Mouse (Mus musculus) monocyte, adult 59 days (primary cell): ENCODE measurements around the gene Gm30083. TPM values are rescaled to one million over a fixed set of nuclear protein-coding genes. Genes with fewer than 3 reads are reported as not detected.

ENCODE experiments used
- total RNA-seq, 2 experiments: library from RNA; stranded (reverse); gene quantifications; one replicate each; pipeline ENCODE4 v1.2.4; 2023

The Gm30083 gene
- not detected for total RNA-seq

DNA sequence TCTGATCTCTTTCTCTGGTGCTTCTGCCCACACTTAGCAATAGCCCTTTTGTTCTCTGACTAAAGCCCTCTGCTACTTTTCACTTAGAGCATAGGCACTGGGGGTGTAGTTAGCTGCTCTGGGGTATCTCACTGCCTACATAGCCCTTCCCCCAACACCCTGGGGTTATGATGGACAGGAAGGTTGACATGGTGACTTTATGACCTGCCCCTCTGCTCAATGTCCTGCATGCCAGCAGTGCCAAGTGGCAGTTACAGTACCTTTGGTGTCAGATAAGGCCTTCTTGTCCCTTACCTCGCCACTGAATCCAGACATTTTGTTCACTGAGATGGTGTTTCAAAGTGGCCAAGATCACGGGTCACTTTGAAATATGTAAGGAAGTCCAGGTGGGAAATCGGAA lies at the start of gene Gm30083:
Gene Gm30083 (minus strand): TSS at position 120 of the 400 bp plus-strand sequence.

DNA sequence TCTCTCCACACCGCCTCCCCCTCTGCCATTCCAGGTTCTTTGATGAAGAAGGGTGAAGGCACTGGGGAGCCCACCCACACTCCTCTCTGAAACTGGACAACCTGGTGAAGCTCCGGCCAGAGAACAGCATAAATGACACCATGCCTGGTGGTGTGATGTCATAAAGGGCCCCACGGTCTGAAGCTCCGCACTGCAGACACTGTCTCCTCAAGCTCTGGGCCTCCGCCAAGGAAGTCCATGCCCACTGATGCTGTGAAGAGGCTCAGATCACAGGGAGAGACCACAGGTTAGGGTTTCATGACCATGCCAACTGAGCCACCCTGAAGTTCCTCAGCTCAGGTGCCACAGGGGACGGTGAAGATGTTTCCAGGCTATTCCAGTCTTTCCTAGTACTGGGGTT lies 37.5 kb upstream of the Gm30083 start, which contains the start of gene Antxrl:
Gene Antxrl (plus strand): TSS at position 192 of the 400 bp plus-strand sequence.

DNA sequence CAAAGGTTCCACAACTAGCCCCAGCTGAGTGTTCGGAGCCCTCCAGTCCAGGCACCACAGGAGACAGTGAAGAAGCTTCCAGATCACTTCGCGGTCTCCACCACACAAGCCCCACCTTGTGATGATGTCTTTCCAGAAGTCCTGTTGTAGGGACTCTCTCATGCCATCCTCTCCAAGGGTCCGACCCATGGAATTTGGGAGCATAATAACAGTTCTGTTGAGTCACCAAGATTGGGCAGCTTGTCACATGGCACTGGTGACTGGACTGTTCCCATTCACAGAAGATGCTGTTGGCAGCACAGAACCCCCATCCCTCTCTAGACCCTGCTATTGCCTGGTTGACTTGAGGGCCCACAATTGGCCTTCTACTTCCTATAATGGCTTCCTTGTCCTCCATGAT lies 1.4 kb upstream of the Gm30083 start, which contains the start of gene Gm5460:
Gene Gm5460 (plus strand): TSS at position 378 of the 400 bp plus-strand sequence.

DNA sequence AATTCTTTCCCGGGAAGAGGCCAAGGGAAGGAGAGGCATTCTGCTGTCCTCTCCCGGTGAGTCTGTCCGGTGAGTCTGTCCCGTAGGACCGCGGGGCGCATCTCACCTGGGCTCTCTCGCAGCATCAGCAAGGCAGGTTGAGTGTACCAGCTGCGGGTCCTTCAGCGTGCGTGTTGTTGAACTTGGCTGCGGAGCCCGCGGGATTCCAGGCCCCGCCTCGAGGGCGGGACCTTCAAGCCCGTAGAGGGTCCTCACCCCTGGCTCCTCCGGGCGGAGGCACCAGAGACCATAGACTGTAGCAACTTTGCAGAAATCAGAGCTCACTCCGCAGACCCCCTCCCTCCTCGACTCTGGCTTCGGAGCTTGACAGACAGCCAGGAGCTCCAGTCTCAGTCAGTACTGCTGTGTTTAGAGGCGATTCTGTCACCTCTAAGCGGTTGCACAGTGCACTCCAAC lies 36.4 kb downstream of the Gm30083 start, which contains the start of gene Zfp488:
Gene Zfp488 (minus strand): TSS at position 161 of the 456 bp plus-strand sequence.

DNA sequence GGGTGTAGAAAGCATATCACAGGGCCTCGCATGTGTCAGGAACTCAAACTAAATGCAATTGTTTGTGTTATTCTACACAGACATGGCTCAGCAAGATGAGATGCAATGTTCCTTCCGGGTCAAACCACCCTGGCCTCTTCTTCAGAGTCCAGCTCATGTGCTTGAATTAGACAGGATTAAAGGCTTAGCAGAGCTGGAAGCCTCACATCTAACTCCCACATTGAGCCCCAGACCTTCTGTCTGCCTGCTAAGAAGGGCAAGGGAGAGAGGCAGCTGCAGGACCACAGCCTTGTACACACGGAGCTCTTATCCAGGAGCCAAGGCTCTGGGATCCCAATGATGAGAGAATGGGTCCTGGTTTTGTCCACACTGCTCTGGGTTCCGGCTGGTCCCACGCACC lies 61.2 kb downstream of the Gm30083 start, which contains the start of gene Rbp3:
Gene Rbp3 (plus strand): TSS at position 243 of the 400 bp plus-strand sequence.

DNA sequence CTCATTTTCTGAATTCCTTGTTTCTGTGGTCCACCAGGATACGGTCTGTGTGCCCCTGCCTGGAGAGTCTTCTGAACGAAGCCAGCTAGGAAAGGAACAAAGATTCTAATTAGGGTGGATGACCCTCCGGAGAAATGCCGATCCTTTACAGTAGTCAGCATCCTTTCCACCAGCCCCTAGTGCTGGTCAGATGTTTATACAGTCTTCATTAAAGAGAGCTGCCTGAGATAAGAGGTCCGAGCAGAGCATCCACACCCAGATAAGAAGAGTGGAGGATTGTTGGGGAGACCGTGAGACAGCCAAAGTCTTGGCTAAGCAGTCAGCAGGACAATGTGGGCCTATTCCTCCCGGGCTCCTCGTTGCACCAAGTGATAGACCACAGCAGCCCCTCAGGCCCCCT lies 74.2 kb downstream of the Gm30083 start, which contains the start of gene Gdf2:
Gene Gdf2 (plus strand): TSS at position 301 of the 400 bp plus-strand sequence.

Other genes with a start within 250 kb of the Gm30083 start
- not detected for gene Gdf10, start 91.6 kb downstream of the Gm30083 start, total RNA-seq
- not detected for gene Gdf2, start 74.1 kb downstream of the Gm30083 start, total RNA-seq
- not detected for gene Rbp3, start 61.2 kb downstream of the Gm30083 start, total RNA-seq
- under 1 TPM; 0.15 to 0.26 TPM for gene Zfp488, start 36.4 kb downstream of the Gm30083 start, total RNA-seq
- not detected for gene Gm5460, start 1.6 kb upstream of the Gm30083 start, total RNA-seq
- gene Antxrl, start 37.5 kb upstream of the Gm30083 start, total RNA-seq, result not detected
- not detected for gene Anxa8, start 70.8 kb upstream of the Gm30083 start, total RNA-seq
- gene A630023A22Rik, start 87.6 kb upstream of the Gm30083 start, total RNA-seq, result not detected
- gene Npy4r, start 137.3 kb upstream of the Gm30083 start, total RNA-seq, result not detected
- not detected for gene Gprin2, start 186.5 kb upstream of the Gm30083 start, total RNA-seq
- not detected for gene Syt15, start 204.4 kb upstream of the Gm30083 start, total RNA-seq